Mouse (Mus musculus): ENCODE results near the gene Slc35f6. TPM values are rescaled to one million over a fixed set of nuclear protein-coding genes. Genes with fewer than 3 reads are reported as not detected.

The Slc35f6 gene
- polyA plus RNA-seq, 1 experiment from 2014 or later, result 33.0 TPM

DNA sequence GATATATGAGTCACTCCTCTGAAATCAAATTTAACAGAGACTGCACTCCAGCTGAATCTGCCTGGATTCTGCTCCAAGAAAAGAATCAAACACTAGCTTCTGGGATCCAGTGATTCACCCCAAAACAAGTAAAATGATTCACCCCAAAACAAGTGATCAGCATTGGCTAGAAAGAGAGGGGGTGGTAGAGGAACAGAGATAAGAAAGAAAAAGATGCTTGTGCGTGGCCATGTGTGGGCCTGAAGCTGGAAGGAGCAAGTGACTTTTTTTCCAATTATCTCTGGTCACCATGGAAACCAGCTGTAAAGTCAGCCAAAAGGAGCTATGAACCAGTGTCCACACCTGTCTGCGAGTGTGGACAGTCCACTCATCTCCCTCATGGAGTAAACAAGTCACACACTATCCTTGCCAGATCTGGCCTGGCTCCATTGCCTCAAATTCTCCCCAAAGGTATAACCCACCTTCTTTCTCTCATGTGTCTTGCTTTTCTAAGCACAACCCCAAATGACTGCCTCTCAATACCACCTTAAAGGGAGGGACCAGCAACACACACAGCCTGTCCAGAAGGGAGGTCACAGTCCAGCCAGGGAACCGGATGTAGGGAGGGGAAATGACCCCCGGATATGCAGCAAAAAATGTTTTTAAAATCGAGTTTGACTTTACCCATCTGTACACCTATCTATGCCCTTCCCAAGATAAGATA, 4.1 kb upstream of the Slc35f6 start:
- H3K4me3 ChIP-seq (ENCODE audit: low read depth, low read length), result no peak overlapping the region
- no peak overlapping the region for H3K4me2 ChIP-seq (ENCODE audit: low read length)
- 60% methylated on average over 5 of the region's 5 CpGs for WGBS
- no peak for ATAC-seq
- no peak overlapping the region for H3K9ac ChIP-seq (ENCODE audit: low read depth, low read length)
- no peak overlapping the region for H3K27ac ChIP-seq (ENCODE audit: low read length)
- H3K27me3 ChIP-seq (ENCODE audit: control insufficient read depth, insufficient read depth, low read depth, low read length), result no peaks in the 10 kb centered on the region
- H3K36me3 ChIP-seq (ENCODE audit: control insufficient read depth, insufficient read depth, low read length), result no peaks in the 10 kb centered on the region
- no peaks in the 10 kb centered on the region for H3K9me3 ChIP-seq (replicated peaks; ENCODE audit: control insufficient read depth, low read length, poor library complexity, severe bottlenecking)
- peaks cover 10% of the 10 kb centered on the region for H3K4me1 ChIP-seq (ENCODE audit: control insufficient read depth, insufficient read depth, low read length)

GRCm38 (mm10) chr5:30646036-30646435, 1.7 kb upstream of the Slc35f6 start:
- no peak overlapping the region for H3K4me3 ChIP-seq (ENCODE audit: low read depth, low read length)
- 87% methylated on average over 2 of the region's 2 CpGs for WGBS
- no peaks in the 10 kb centered on the region for H3K27me3 ChIP-seq (ENCODE audit: control insufficient read depth, insufficient read depth, low read depth, low read length)
- no peaks in the 10 kb centered on the region for H3K36me3 ChIP-seq (ENCODE audit: control insufficient read depth, insufficient read depth, low read length)
- no peak overlapping the region for H3K27ac ChIP-seq (ENCODE audit: low read length)
- H3K4me2 ChIP-seq (ENCODE audit: low read length), result no peak overlapping the region
- ATAC-seq, result no peak
- no peaks in the 10 kb centered on the region for H3K9me3 ChIP-seq (replicated peaks; ENCODE audit: control insufficient read depth, low read length, poor library complexity, severe bottlenecking)
- no peak overlapping the region for H3K9ac ChIP-seq (ENCODE audit: low read depth, low read length)
- H3K4me1 ChIP-seq (ENCODE audit: control insufficient read depth, insufficient read depth, low read length), result peaks cover 16% of the 10 kb centered on the region

DNA sequence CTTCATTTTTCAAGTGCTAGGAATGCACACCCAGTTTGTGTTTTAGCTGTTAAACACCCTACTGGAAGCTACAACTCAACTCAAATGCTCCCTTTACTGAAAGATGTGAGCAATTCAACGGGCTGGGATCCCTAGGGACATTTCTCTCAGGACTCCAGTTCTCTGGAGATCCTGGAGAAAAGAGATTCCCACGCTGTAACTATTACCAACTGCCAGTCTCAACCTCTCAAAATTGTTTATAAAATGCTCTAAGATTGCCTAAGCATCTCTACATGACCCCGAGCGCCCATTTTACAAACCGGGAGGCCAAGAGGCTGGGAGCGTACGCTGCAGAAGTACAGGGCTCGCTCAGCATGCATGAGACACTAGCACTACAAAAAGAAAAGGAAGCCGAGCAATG, 337 bp upstream of the Slc35f6 start:
- ATAC-seq, result peak; percentile 5; the same call in 1 of the 2 replicates
- Histone ChIP-seq H3K9ac (ENCODE audit: low read depth, low read length) (peak overlapping the region; percentile 69), H3K9me3 (replicated peaks; ENCODE audit: control insufficient read depth, low read length, poor library complexity, severe bottlenecking) (no peaks in the 10 kb centered on the region), H3K4me1 (ENCODE audit: control insufficient read depth, insufficient read depth, low read length) (peaks cover 16% of the 10 kb centered on the region), H3K27me3 (ENCODE audit: control insufficient read depth, insufficient read depth, low read depth, low read length) (no peaks in the 10 kb centered on the region), H3K4me3 (ENCODE audit: low read depth, low read length) (peak overlapping the region; percentile 72), H3K4me2 (ENCODE audit: low read length) (peak overlapping the region; percentile 86), H3K27ac (ENCODE audit: low read length) (peak overlapping the region; percentile 76), H3K36me3 (ENCODE audit: control insufficient read depth, insufficient read depth, low read length) (no peaks in the 10 kb centered on the region)
- WGBS, result 9% methylated on average over 9 of the region's 9 CpGs

- Histone ChIP-seq H3K9me3 (replicated peaks; ENCODE audit: control insufficient read depth, low read length, poor library complexity, severe bottlenecking) (no peaks in the 10 kb centered on the region), H3K27ac (ENCODE audit: low read length) (no peak overlapping the region), H3K4me3 (ENCODE audit: low read depth, low read length) (no peak overlapping the region), H3K4me2 (ENCODE audit: low read length) (no peak overlapping the region), H3K4me1 (ENCODE audit: control insufficient read depth, insufficient read depth, low read length) (peaks cover 16% of the 10 kb centered on the region), H3K27me3 (ENCODE audit: control insufficient read depth, insufficient read depth, low read depth, low read length) (no peaks in the 10 kb centered on the region), H3K36me3 (ENCODE audit: control insufficient read depth, insufficient read depth, low read length) (no peaks in the 10 kb centered on the region), H3K9ac (ENCODE audit: low read depth, low read length) (no peak overlapping the region)
- WGBS, result 81% methylated on average over 4 of the region's 4 CpGs
- no peak for ATAC-seq
Observed at GRCm38 (mm10) chr5:30649558-30649957, 1.8 kb downstream of the Slc35f6 start.

DNA sequence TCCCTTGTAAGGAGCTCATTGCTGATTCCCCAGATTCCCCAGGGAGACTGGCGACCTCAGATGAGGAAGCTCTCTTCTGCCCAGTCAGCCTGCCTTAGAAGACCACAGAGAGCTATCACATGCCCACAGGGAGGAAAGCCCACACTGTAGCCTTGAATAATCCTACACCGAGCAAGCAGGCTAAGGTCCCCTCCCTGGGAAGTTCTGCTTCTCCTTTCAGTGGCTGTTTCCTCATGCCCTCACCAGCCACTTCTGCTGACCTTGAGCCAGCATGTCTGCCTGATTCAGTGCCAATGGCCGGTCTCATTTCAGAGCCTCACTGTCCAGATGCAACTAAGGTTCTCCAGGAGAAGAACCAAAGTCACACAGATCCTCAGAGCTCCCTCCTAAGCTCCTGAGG, 3.0 kb downstream of the Slc35f6 start:
- 88% methylated on average over 3 of the region's 3 CpGs for WGBS
- no peaks in the 10 kb centered on the region for H3K27me3 ChIP-seq (ENCODE audit: control insufficient read depth, insufficient read depth, low read depth, low read length)
- no peaks in the 10 kb centered on the region for H3K9me3 ChIP-seq (replicated peaks; ENCODE audit: control insufficient read depth, low read length, poor library complexity, severe bottlenecking)
- H3K4me3 ChIP-seq (ENCODE audit: low read depth, low read length), result no peak overlapping the region
- H3K4me2 ChIP-seq (ENCODE audit: low read length), result no peak overlapping the region
- H3K36me3 ChIP-seq (ENCODE audit: control insufficient read depth, insufficient read depth, low read length), result peaks cover 4% of the 10 kb centered on the region
- no peak overlapping the region for H3K27ac ChIP-seq (ENCODE audit: low read length)
- no peak overlapping the region for H3K9ac ChIP-seq (ENCODE audit: low read depth, low read length)
- peaks cover 16% of the 10 kb centered on the region for H3K4me1 ChIP-seq (ENCODE audit: control insufficient read depth, insufficient read depth, low read length)
- no peak for ATAC-seq

DNA sequence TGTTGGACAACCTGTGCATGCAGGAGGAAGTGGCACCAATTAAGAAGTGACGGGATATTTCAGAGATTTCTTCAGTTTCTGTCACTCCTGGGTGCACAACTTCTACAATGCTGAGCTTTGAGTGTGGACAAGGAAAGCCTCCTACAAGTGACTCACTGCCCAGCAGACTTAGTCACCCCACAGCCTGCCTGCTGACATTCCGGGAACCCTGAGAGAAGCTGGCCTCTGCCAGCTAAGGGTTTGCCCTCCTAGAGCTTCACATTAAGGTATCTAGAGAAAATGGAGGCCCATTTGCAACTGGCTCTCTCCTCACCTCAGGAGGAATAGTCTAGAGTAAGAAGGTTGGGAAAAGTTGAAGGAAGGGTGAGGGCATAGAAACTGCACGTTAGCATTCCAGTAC, 3.8 kb downstream of the Slc35f6 start:
- no peak overlapping the region for H3K9ac ChIP-seq (ENCODE audit: low read depth, low read length)
- H3K4me2 ChIP-seq (ENCODE audit: low read length), result no peak overlapping the region
- H3K4me3 ChIP-seq (ENCODE audit: low read depth, low read length), result no peak overlapping the region
- H3K9me3 ChIP-seq (replicated peaks; ENCODE audit: control insufficient read depth, low read length, poor library complexity, severe bottlenecking), result no peaks in the 10 kb centered on the region
- H3K27ac ChIP-seq (ENCODE audit: low read length), result no peak overlapping the region
- no peaks in the 10 kb centered on the region for H3K27me3 ChIP-seq (ENCODE audit: control insufficient read depth, insufficient read depth, low read depth, low read length)
- peaks cover 10% of the 10 kb centered on the region for H3K36me3 ChIP-seq (ENCODE audit: control insufficient read depth, insufficient read depth, low read length)
- no peak for ATAC-seq
- 91% methylated on average over 3 of the region's 3 CpGs for WGBS
- peaks cover 16% of the 10 kb centered on the region for H3K4me1 ChIP-seq (ENCODE audit: control insufficient read depth, insufficient read depth, low read length)

DNA sequence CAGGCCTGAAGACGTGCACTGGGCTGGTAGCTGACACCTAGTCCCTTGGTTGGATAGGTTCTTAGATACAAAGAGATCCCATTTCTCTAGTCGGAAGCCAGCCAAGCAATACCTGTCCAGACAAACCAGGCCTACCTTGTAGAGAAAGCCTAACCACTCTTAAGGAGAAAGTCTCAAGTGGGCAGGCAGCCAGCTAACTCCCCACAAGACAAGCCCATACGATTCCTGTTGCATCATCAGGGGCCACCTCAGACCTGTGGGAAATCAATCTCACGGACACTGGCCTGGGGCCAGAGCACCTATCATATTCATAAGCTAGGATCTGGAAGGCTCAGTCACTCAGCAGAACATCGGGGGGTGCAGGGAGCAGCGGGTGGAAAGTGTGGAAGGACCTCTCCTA, 5.5 kb downstream of the Slc35f6 start:
- peaks cover 17% of the 10 kb centered on the region for H3K36me3 ChIP-seq (ENCODE audit: control insufficient read depth, insufficient read depth, low read length)
- peaks cover 9% of the 10 kb centered on the region for H3K4me1 ChIP-seq (ENCODE audit: control insufficient read depth, insufficient read depth, low read length)
- no peaks in the 10 kb centered on the region for H3K27me3 ChIP-seq (ENCODE audit: control insufficient read depth, insufficient read depth, low read depth, low read length)
- H3K9me3 ChIP-seq (replicated peaks; ENCODE audit: control insufficient read depth, low read length, poor library complexity, severe bottlenecking), result no peaks in the 10 kb centered on the region
- WGBS, result 91% methylated on average over 6 of the region's 6 CpGs
- H3K27ac ChIP-seq (ENCODE audit: low read length), result no peak overlapping the region
- H3K9ac ChIP-seq (ENCODE audit: low read depth, low read length), result no peak overlapping the region
- ATAC-seq, result no peak
- H3K4me3 ChIP-seq (ENCODE audit: low read depth, low read length), result no peak overlapping the region
- H3K4me2 ChIP-seq (ENCODE audit: low read length), result no peak overlapping the region

GRCm38 (mm10) chr5:30655042-30655441, 7.3 kb downstream of the Slc35f6 start:
- no peaks in the 10 kb centered on the region for H3K9me3 ChIP-seq (replicated peaks; ENCODE audit: control insufficient read depth, low read length, poor library complexity, severe bottlenecking)
- WGBS, result 84% methylated on average over 8 of the region's 8 CpGs
- H3K9ac ChIP-seq (ENCODE audit: low read depth, low read length), result no peak overlapping the region
- H3K27me3 ChIP-seq (ENCODE audit: control insufficient read depth, insufficient read depth, low read depth, low read length), result no peaks in the 10 kb centered on the region
- H3K4me3 ChIP-seq (ENCODE audit: low read depth, low read length), result no peak overlapping the region
- H3K36me3 ChIP-seq (ENCODE audit: control insufficient read depth, insufficient read depth, low read length), result peaks cover 18% of the 10 kb centered on the region
- H3K27ac ChIP-seq (ENCODE audit: low read length), result no peak overlapping the region
- no peak overlapping the region for H3K4me2 ChIP-seq (ENCODE audit: low read length)
- ATAC-seq, result no peak
- no peaks in the 10 kb centered on the region for H3K4me1 ChIP-seq (ENCODE audit: control insufficient read depth, insufficient read depth, low read length)

DNA sequence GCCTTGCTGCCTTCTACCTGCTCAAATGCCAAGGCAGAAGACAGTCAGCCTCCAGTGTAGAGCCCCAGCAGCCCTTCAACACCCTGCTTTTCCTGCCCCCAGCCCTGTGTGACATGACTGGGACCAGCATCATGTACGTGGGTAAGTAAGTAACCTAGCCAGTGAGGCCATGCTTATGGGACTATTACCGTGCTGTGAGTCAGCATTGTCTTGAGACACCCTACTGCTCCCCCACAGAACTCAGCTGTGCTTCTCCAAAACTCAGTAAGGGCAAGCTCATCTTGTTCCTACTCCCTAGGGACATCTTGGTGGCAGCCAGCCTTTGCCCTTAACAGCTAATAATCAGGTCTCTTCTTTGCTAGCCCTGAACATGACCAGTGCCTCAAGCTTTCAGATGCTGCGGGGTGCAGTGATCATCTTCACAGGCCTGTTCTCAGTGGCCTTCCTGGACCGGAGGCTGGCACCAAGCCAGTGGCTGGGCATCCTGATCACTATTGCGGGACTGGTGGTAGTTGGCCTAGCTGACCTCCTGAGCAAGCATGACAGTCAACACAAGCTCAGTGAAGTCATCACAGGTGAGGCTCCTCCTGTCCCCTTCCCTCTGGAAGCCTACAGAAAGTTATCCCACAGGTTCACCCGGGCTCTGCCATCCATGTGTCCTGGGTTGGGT, 7.9 kb downstream of the Slc35f6 start:
- Histone ChIP-seq H3K4me1 (ENCODE audit: control insufficient read depth, insufficient read depth, low read length) (no peaks in the 10 kb centered on the region), H3K9ac (ENCODE audit: low read depth, low read length) (no peak overlapping the region), H3K4me3 (ENCODE audit: low read depth, low read length) (no peak overlapping the region), H3K27me3 (ENCODE audit: control insufficient read depth, insufficient read depth, low read depth, low read length) (no peaks in the 10 kb centered on the region), H3K4me2 (ENCODE audit: low read length) (no peak overlapping the region), H3K27ac (ENCODE audit: low read length) (no peak overlapping the region), H3K36me3 (ENCODE audit: control insufficient read depth, insufficient read depth, low read length) (peaks cover 18% of the 10 kb centered on the region), H3K9me3 (replicated peaks; ENCODE audit: control insufficient read depth, low read length, poor library complexity, severe bottlenecking) (no peaks in the 10 kb centered on the region)
- 89% methylated on average over 6 of the region's 6 CpGs for WGBS
- ATAC-seq, result no peak

Data from midbrain, embryonic 16.5 days (tissue).